Mouse (Mus musculus) ES-Bruce4 (cell line): ENCODE measurements around the gene Vps52.

Experiments
- CTCF ChIP-seq: IDR thresholded peaks from one replicate; pipeline ENCODE4 v1.8.1; 2011; ENCODE audit warnings: low read depth, low read length
- POLR2A ChIP-seq: IDR thresholded peaks from one replicate; pipeline ENCODE4 v1.8.1; 2011; ENCODE audit warnings: low read length; ENCODE audit not compliant: insufficient read depth

- TF ChIP-seq POLR2A (no peak), CTCF (no peak)
These were observed 45.8 kb upstream of the Vps52 start for GRCm38 (mm10) chr17:33909869-33910250.
